Mouse (Mus musculus) brown adipose tissue, adult 24 weeks (tissue): ENCODE data around the gene Taar5. TPM values are rescaled to one million over a fixed set of nuclear protein-coding genes. Genes with fewer than 3 reads are reported as not detected.

Experiments
- H3K27ac ChIP-seq: fragments of 200-500 bp; replicated peaks from 2 replicates; pipeline ENCODE4 v1.5.1; 2012; ENCODE audit warnings: low read depth, mild to moderate bottlenecking, low read length
- H3K4me1 ChIP-seq: fragments of 200-500 bp; 2 replicates; pipeline ENCODE4 v1.6.1; 2012; ENCODE audit warnings: low read length, mixed read lengths; ENCODE audit not compliant: control insufficient read depth, insufficient read depth, insufficient read length
- H3K4me3 ChIP-seq: fragments of 200-500 bp; 2 replicates; pipeline ENCODE4 v1.5.1; 2012; ENCODE audit warnings: low read depth, mild to moderate bottlenecking, low read length, moderate library complexity; ENCODE audit not compliant: insufficient read depth
- polyA plus RNA-seq: library from polyadenylated mRNA; stranded (reverse); fragments of >200 nt; gene quantifications from 2 replicates; pipeline ENCODE4 v1.2.4, GENCODE M21; 2012; ENCODE audit not compliant: missing spikeins, insufficient read depth, insufficient read length

Taar5 gene
- not detected in 2 replicates for polyA plus RNA-seq

DNA sequence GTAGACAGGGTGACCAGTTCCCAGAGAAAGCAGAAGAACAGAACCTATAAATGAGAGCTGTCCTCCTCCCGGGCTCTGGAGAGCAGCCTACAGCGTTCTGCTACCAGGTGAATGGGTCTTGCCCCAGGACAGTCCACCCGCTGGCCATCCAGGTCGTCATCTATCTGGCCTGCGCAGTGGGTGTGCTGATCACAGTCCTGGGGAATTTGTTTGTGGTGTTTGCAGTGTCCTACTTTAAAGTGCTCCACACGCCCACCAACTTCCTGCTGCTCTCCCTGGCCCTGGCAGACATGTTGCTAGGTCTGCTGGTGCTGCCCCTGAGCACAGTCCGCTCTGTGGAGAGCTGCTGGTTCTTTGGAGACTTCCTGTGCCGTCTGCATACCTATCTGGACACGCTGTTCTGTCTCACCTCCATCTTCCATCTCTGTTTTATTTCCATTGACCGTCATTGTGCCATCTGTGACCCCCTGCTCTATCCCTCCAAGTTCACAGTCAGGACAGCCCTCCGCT lies at the start of gene Taar5:
TSS of gene Taar5 (plus strand) at position 51 of the 510 bp plus-strand sequence.
- no peak within 1 kb of the TSS for H3K27ac ChIP-seq
- H3K4me3 ChIP-seq: no peak within 1 kb of the TSS
- H3K4me1 ChIP-seq: no peaks in the 10 kb centered on the region

DNA sequence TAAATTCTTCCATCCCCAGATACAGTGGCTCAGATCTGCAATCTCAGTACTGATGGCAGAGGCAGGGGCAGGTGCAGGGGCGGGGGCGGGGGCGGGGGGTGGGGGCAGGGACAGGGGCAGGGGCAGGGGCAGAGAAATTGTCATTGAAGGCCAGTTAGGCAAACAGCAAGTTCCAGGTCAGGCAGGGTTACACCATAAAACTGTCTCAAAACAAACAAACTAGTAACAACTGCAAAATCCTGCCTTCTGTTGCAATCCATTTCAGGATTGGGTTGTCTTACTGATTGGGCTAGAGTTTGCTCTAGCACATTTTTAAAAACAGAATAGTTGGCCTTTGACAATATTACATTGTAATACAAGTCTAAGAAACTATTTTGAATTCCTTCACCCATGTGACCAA lies 48.0 kb upstream of the Taar5 start:
- H3K4me3 ChIP-seq: no peak overlapping the region
- no peak overlapping the region for H3K27ac ChIP-seq
- H3K4me1 ChIP-seq: no peaks in the 10 kb centered on the region

DNA sequence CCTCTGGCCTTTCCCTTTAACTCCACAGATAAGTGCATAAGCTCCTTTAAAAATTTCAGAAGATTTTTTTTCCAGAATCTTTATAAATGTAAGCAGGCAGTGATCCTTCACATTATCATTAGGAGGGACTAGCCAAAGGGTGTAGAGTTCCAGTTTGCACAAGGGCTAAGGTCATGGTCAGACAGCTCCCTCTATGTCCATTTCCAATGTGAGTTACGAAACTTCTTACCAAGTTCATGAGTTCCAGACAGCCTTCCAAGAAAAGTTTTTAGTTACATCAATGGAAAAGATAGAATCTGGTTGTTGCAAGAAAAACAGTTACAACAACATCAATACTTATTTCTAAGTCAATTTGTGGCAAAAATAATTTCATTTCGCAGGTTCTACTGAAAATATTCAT lies 46.6 kb upstream of the Taar5 start:
- no peaks in the 10 kb centered on the region for H3K4me1 ChIP-seq
- H3K4me3 ChIP-seq: no peak overlapping the region
- H3K27ac ChIP-seq: no peak overlapping the region; the same call in 1 of the 2 replicates

DNA sequence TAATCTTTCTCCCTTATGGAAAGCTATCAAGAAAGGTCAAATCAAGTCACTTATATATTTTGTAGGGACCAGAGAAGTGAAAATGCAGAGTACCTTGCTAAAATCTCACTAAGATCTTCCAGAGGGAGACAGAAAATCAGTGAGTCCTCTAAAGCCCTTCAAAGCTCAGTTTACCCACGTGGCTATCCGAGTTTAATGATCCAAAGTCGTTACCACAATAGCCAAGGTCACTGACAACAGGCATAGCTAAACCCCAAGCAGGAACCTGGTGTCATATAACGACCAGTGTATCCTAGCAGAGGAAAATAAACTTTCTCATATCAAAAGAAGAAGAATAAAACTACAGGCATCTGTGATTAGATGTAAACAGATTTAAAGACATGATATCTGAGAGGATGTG lies 32.9 kb upstream of the Taar5 start:
- H3K4me1 ChIP-seq: no peaks in the 10 kb centered on the region
- H3K4me3 ChIP-seq: no peak overlapping the region
- no peak overlapping the region for H3K27ac ChIP-seq

DNA sequence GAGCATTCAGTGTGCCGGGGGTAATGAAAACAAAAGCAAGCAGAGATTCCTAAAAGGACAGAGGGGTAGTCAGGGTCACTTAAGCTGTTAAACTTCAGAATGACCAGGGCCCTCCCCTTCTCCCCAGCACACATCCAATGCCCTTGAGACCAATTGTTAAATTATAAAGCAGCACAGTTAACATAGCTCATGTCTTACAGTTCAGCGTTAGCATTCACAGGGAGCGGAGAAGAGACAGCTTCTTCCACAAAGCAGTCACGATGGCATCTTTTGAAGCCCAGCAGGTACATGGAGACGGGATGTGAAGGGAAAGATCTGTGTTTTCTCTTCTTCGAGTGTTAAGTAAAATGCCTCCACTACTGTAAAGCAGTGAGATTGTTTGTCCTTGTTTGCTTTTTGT lies 32.2 kb upstream of the Taar5 start, which contains the start of gene Taar2:
TSS of gene Taar2 (plus strand) at position 261 of the 400 bp plus-strand sequence.
- Histone ChIP-seq H3K4me1 (no peaks in the 10 kb centered on the region), H3K4me3 (no peak within 1 kb of the TSS), H3K27ac (no peak within 1 kb of the TSS)

DNA sequence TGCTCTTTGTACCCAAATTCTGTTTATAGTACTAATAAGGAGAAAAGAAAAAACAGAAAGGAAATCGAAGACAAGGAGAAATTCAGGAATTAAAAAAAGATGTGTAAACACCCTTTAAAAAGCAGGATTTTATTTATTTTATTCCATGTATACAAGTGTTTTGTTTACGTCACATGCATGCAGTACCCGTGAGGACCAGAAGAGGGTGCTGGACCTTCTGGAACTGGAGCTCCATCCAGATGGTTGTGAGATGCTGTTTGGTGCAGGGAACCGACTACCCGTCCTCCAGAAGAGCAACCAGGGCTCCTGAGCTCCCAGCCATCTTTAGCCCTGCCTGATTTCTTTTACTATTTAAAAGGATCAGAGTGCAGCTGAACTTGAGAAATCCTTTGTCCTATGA lies 28.0 kb upstream of the Taar5 start:
- H3K27ac ChIP-seq: no peak overlapping the region
- no peaks in the 10 kb centered on the region for H3K4me1 ChIP-seq
- H3K4me3 ChIP-seq: no peak overlapping the region

DNA sequence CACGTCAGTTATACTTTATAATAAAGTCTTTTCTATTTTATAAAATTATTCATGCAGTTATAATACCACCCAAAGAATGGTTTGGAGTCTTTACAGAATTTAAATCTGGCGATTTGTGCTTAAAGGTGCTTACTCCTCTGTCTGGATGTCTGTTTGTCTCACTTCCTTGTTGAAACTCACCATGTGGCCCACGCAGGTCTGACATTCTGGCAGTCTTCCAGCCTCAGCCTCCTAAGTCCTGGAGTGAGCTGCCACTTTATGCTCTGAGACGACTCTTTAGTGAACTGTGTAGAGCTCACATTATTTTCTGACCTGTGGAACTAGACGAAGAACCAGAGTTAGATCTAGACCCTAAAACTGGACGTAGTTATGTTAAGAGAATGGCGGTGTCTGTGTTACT lies 22.5 kb upstream of the Taar5 start:
- H3K27ac ChIP-seq: no peak overlapping the region
- no peaks in the 10 kb centered on the region for H3K4me1 ChIP-seq
- no peak overlapping the region for H3K4me3 ChIP-seq

DNA sequence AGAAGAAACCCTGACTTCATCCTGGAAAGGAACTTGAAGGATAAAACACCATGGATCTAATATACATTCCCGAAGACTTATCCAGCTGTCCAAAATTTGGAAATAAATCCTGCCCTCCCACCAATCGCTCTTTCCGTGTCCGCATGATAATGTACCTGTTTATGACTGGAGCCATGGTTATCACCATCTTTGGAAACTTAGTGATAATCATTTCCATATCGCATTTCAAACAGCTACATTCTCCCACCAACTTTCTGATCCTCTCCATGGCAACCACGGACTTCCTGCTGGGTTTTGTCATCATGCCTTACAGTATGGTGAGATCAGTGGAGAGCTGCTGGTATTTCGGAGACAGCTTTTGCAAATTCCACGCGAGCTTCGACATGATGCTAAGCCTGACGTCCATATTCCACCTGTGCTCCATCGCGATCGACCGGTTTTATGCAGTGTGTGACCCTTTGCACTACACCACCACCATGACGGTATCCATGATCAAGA lies 20.9 kb upstream of the Taar5 start, which contains the start of gene Taar3:
TSS of gene Taar3 (plus strand) at position 51 of the 498 bp plus-strand sequence.
- no peak within 1 kb of the TSS for H3K27ac ChIP-seq
- H3K4me1 ChIP-seq: no peaks in the 10 kb centered on the region
- no peak within 1 kb of the TSS for H3K4me3 ChIP-seq

DNA sequence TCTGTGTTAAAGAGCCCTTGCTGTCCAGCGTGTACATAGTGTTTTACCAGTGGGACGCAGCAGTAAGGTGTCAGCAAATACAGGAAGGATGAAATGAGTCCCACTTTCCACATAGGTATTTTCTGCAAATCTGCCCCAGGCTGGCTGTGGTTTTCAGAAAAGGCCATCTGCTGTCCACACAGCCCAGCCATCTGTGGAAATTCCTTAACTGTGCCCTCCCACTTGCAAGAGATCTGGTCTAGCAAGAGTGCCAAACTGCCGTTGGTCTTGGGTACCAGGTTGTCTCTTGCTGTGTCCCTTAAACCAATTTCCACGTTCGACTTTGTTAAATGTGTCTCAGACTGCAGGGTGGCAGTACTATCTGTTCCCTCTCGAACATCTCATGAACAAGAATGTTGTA lies 18.8 kb upstream of the Taar5 start:
- H3K4me3 ChIP-seq: no peak overlapping the region
- H3K27ac ChIP-seq: no peak overlapping the region
- H3K4me1 ChIP-seq: no peaks in the 10 kb centered on the region

DNA sequence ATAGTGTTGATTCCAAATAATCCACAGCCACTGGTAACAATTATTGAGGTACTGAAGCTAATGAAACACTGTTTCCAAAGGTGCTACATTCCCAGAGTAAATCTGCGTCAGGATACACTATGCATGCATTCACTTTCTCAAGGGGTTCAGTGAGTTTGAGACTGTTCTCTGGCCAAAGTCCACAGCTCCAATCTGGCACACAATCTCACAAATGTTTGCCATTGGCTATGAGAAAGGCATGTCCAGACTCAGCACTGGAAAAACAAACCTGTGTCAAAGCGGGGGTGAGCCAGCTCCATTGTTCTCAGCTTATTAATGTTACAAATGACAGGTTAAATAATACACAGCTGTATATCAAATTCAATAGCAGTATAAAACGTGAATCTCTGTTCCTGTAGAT lies 11.4 kb upstream of the Taar5 start:
- no peaks in the 10 kb centered on the region for H3K4me1 ChIP-seq
- H3K27ac ChIP-seq: no peak overlapping the region
- no peak overlapping the region for H3K4me3 ChIP-seq

DNA sequence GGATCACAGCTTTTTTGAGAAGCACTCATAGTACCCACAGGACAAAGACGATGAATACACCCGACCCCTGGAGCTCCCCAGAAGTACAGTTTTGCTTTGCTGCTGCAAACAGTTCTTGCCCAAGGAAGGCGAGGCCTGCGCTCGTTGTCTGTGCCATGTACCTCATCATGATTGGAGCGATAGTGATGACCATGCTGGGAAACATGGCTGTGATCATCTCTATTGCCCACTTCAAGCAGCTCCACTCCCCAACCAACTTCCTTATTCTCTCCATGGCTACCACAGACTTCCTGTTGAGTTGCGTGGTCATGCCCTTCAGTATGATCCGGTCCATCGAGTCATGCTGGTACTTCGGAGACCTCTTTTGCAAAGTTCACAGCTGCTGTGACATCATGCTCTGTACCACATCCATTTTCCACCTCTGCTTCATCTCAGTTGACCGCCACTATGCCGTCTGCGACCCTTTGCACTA lies 10.0 kb upstream of the Taar5 start, which contains the start of gene Taar4:
TSS of gene Taar4 (plus strand) at position 51 of the 472 bp plus-strand sequence.
- H3K27ac ChIP-seq: no peak within 1 kb of the TSS
- H3K4me1 ChIP-seq: no peaks in the 10 kb centered on the region
- H3K4me3 ChIP-seq: no peak within 1 kb of the TSS

DNA sequence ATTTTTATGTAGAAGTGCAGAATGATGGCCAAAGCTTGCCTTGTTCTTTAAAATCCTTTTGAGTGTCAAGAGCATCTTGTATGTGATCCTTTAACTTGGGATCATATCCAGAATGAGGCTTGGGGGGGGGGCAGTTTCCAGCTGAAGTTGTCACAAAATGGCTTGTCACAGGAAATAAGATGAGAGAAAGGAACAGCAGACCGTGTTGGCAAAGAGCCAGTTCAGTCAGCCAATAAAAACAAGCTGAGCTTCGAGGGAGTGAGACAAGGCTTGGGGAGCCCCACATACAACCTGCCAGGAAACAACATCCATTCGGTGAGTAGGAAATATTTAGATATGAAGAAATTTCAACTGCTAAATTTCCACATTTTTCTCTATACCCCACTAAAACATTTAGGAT lies 7.1 kb upstream of the Taar5 start:
- H3K4me1 ChIP-seq: no peaks in the 10 kb centered on the region
- H3K4me3 ChIP-seq: no peak overlapping the region
- no peak overlapping the region for H3K27ac ChIP-seq

DNA sequence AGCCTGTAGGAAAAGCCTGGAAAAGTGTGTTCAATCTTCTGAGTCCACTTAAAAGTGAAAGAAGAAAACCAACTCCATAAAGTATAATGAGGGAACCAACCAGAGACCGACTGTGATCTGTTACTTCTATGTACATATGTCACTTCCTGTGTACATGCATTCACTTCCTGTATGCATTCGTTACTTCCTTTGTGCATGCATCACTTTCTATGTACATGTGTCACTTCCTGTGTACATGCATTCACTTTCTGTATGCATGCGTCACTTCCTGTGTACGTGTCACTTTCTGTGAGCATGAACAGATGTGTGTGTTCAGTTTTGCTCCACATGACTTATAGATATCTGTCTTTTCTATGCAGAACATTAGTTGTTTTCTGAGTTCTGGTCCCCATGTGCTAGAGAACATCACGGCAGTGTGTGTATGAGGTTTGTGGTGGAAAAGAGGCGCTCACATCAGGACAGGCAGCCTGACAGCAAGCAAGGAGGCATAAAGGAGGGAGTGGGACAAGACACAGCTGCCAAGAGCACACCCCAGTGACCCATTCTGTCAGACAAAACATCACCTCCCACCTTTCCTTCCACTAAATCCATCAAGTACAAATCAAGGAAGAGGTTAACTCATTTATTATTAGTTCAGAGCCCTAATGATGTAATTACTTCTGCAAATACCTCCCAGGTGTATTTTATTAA lies 5.4 kb upstream of the Taar5 start:
- Histone ChIP-seq H3K4me1 (no peaks in the 10 kb centered on the region), H3K27ac (no peak overlapping the region), H3K4me3 (no peak overlapping the region)

DNA sequence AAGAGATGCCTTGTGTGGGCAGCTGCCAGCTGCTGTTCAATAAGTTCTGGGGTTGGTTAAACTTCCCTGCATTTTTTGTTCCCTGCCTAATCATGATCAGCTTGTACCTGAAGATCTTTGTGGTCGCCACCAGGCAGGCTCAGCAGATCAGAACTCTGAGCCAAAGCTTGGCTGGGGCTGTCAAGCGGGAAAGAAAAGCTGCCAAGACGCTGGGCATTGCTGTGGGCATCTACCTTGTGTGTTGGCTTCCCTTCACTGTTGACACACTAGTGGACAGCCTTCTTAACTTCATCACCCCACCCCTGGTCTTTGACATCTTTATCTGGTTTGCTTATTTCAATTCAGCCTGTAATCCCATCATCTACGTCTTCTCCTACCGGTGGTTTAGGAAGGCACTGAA lies 750 bp downstream of the Taar5 start:
- Histone ChIP-seq H3K4me1 (no peaks in the 10 kb centered on the region), H3K27ac (no peak overlapping the region), H3K4me3 (no peak overlapping the region)

DNA sequence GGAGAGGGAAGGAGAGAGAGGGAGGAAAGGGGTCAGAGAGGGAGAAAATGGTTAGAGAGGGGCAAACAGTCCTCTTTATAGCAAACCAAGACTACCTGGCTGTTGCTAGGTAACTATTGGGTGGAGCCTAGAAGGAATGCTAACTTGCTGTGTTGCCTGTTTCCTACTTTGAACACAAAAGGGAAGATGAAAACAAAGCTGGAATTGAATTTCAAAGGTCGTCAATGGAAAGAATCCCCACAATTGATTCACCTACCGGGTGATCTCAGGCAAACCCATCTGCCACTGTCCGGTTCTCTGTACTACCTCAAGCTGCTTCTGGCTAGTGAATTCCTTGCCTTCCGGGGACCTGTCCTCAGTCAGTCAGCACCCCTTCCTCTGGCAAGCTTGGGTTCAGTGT lies 7.5 kb downstream of the Taar5 start:
- H3K4me1 ChIP-seq: no peaks in the 10 kb centered on the region
- H3K27ac ChIP-seq: no peak overlapping the region
- H3K4me3 ChIP-seq: no peak overlapping the region
